Mouse (Mus musculus) thymus, adult 2 months (tissue): ENCODE measurements around the gene Gm49388.

ENCODE experiments used
- CTCF ChIP-seq: fragments of 200-500 bp; IDR thresholded peaks from 2 replicates; pipeline ENCODE4 v1.5.1; 2012; ENCODE audit warnings: mild to moderate bottlenecking, control low read depth, low read length, moderate library complexity, borderline replicate concordance; ENCODE audit not compliant: control insufficient read depth, poor library complexity, insufficient read depth; ENCODE audit errors: extremely low read depth
- POLR2A ChIP-seq: fragments of 200-500 bp; IDR thresholded peaks from 2 replicates; pipeline ENCODE4 v1.6.1; 2012; ENCODE audit warnings: mild to moderate bottlenecking, low read length, control low read depth, moderate library complexity; ENCODE audit not compliant: control insufficient read depth, poor library complexity, insufficient read depth; ENCODE audit errors: extremely low read depth

DNA sequence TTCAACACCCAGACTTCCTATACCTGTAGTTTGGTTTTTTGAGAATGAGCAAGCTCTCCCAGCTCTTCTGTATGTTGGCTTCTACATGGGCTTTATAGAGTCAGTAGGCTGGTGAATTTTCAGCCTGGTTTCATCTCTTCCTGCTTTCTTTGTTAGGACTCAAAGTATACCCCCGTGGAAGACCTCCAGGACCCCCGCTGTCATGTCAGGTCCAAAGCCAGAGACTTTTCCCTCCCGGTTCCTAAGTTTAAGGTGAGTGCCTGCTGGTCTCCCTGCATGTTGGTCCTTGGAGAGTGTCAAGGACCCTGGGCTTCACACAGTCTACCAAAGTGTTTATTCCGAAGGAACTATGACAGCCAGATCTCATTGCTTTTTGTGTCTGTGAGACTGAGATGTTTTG is 7.1 kb upstream of the Gm49388 start:
- TF ChIP-seq CTCF (no peak), POLR2A (no peak)
